Mouse (Mus musculus): ENCODE measurements at regions not wholly inside any gene's neighbourhood (a gene's known extent, or its start where the extent isn't known, plus 50 kb on each side); places are given as distances from the start of the nearest gene placed in this dataset.

DNA sequence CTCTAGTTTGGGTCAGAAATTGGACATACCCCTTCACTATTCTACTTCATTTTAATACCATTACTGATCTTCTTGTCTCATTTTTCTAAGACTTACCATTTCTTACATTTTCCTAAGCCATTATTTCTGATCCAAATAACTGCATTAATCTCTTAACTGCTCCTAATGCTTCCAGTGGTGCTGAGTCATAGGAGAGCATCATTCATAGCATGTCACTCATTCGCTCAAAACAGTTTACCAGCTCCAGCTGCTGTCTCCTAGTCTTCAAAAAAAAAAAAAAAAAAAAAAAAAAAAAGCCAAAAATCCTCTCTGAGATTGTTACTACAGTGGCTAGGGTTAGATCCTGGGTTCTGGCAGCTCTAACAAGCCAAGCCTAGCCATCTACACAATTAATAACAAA lies 162.0 kb upstream of the Atp1b1 start:
- Histone ChIP-seq H3K27ac (no peak overlapping the region), H3K9me3 (replicated peaks) (no peaks in the 10 kb centered on the region), H3K9ac (no peak overlapping the region), H3K4me2 (no peak overlapping the region), H3K27me3 (no peaks in the 10 kb centered on the region), H3K36me3 (ENCODE audit: poor library complexity, severe bottlenecking) (no peaks in the 10 kb centered on the region), H3K4me1 (no peaks in the 10 kb centered on the region), H3K4me3 (no peak overlapping the region)
- ATAC-seq, result no peak
- 96% methylated on average over 1 of the region's 1 CpGs for WGBS

DNA sequence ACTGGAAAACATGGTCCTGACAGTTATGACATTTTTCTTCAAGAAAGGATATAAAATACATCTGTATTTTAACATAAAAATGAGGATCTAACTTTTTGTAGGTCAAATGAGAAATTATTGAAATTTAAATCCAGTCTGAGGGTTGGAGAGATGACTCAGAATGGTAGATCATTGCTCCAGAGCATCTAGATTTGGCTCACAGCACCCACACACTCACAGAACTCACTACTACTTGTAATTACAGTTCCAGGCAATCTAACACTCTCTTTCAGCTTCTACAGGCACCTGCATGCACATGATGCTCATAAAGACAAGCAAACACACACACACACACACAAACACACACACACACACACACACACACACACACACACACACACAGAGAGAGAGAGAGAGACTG lies 159.7 kb upstream of the Atp1b1 start:
- H3K27ac ChIP-seq, result no peak overlapping the region
- no peaks in the 10 kb centered on the region for H3K4me1 ChIP-seq
- no peak overlapping the region for H3K4me3 ChIP-seq
- no peak for ATAC-seq
- no peak overlapping the region for H3K9ac ChIP-seq
- H3K4me2 ChIP-seq, result no peak overlapping the region
- H3K27me3 ChIP-seq, result no peaks in the 10 kb centered on the region
- H3K36me3 ChIP-seq (ENCODE audit: poor library complexity, severe bottlenecking), result no peaks in the 10 kb centered on the region
- no peaks in the 10 kb centered on the region for H3K9me3 ChIP-seq (replicated peaks)

DNA sequence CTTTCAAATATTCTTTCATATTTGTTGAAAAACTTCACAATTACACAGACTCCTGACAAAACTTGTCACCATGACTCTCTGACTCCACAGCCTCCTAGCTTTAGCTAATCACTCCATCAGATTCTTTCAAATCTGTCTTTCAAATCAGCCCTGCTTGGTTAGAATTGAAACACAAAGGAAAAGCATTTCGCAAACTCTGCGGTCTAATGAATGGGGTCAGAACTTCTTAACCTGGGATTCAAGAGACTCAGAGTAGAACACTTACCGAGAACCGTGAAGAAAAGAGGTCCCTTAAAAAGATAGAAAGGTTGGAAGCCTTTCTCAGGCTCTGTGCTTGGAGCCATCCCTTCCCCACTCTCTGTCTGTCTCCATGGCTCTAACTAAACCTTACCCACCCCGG lies 148.9 kb upstream of the Atp1b1 start:
- Histone ChIP-seq H3K27me3 (no peaks in the 10 kb centered on the region), H3K36me3 (ENCODE audit: poor library complexity, severe bottlenecking) (no peaks in the 10 kb centered on the region), H3K27ac (no peak overlapping the region), H3K4me2 (no peak overlapping the region), H3K9ac (no peak overlapping the region), H3K9me3 (replicated peaks) (no peaks in the 10 kb centered on the region), H3K4me1 (no peaks in the 10 kb centered on the region), H3K4me3 (no peak overlapping the region)
- ATAC-seq, result no peak
- WGBS, result 51% methylated on average over 5 of the region's 5 CpGs

GRCm38 (mm10) chr1:164606141-164606754 lies 148.1 kb upstream of the Atp1b1 start:
- H3K9me3 ChIP-seq (replicated peaks), result no peaks in the 10 kb centered on the region
- no peak; the same call in 1 of the 2 replicates for ATAC-seq
- no peaks in the 10 kb centered on the region for H3K27me3 ChIP-seq
- H3K4me3 ChIP-seq, result no peak overlapping the region
- no peak overlapping the region for H3K27ac ChIP-seq
- no peaks in the 10 kb centered on the region for H3K4me1 ChIP-seq
- no peak overlapping the region for H3K4me2 ChIP-seq
- no peak overlapping the region for H3K9ac ChIP-seq
- H3K36me3 ChIP-seq (ENCODE audit: poor library complexity, severe bottlenecking), result no peaks in the 10 kb centered on the region
- 54% methylated on average over 8 of the region's 8 CpGs for WGBS

- WGBS, result 79% methylated on average over 3 of the region's 3 CpGs
- H3K4me1 ChIP-seq, result no peaks in the 10 kb centered on the region
Measured at GRCm38 (mm10) chr1:164603433-164603832, 145.3 kb upstream of the Atp1b1 start.

DNA sequence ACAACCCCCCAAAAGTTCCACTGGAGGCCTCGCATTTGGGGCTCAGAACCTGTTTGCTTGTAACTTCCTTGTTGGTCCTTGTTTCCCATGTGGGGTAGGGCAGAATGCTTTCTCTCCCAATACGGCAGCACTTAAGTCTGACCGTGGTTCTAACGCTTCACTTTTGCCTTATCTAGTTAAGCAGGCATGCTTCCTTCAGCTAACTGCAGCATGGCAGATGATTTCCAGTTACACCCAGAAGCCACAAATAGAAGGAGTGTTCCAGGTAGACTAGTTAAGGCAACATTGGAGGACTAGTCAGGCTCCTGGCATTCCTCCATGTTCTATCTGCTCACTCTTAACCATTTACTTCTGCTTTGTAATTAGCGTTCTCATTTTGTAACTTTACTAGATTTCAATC lies 144.4 kb upstream of the Atp1b1 start:
- Histone ChIP-seq H3K9me3 (replicated peaks) (no peaks in the 10 kb centered on the region), H3K4me1 (no peaks in the 10 kb centered on the region), H3K4me3 (no peak overlapping the region), H3K9ac (no peak overlapping the region), H3K36me3 (ENCODE audit: poor library complexity, severe bottlenecking) (no peaks in the 10 kb centered on the region), H3K4me2 (no peak overlapping the region), H3K27me3 (no peaks in the 10 kb centered on the region), H3K27ac (no peak overlapping the region)
- ATAC-seq, result no peak
- WGBS, result 94% methylated on average over 5 of the region's 5 CpGs

More at GRCm38 (mm10) chr1:164603433-164603832, 145.3 kb upstream of the Atp1b1 start:
- Histone ChIP-seq H3K4me2 (no peak overlapping the region), H3K9me3 (replicated peaks) (no peaks in the 10 kb centered on the region), H3K9ac (no peak overlapping the region), H3K4me3 (no peak overlapping the region), H3K36me3 (ENCODE audit: poor library complexity, severe bottlenecking) (no peaks in the 10 kb centered on the region), H3K27ac (no peak overlapping the region), H3K27me3 (no peaks in the 10 kb centered on the region)
- ATAC-seq, result no peak

DNA sequence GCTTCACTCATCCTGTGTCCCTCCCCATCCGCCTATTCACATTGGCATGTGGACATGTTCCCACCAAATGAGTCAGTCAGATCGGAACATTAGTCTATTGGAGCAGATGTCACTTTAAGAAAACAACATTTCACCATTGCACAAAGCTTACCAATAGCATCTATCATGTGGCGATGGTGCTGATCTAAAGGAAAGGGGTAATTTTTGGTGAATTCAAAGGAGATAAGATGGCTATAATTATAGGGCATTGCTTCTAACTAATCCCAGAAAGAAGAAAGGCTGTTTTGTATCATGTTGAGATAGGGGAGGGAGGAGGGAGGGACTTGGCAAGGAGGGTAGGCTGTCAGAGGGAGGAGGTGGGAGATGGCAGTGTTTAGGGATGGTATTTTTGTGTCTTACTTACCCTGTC lies 132.1 kb upstream of the Atp1b1 start:
- Histone ChIP-seq H3K27ac (no peak overlapping the region), H3K9me3 (replicated peaks) (no peaks in the 10 kb centered on the region), H3K9ac (no peak overlapping the region), H3K27me3 (no peaks in the 10 kb centered on the region), H3K4me1 (0 out of 2 replicates have a peak, but pooled peaks cover 11% of the 10 kb centered on the region), H3K4me2 (no peak overlapping the region), H3K4me3 (no peak overlapping the region), H3K36me3 (ENCODE audit: poor library complexity, severe bottlenecking) (no peaks in the 10 kb centered on the region)
- ATAC-seq, result peak; percentile 85
- WGBS, result 67% methylated on average over 3 of the region's 3 CpGs

- Histone ChIP-seq H3K9ac (no peak overlapping the region), H3K4me3 (no peak overlapping the region), H3K27me3 (no peaks in the 10 kb centered on the region), H3K4me1 (0 out of 2 replicates have a peak, but pooled peaks cover 11% of the 10 kb centered on the region), H3K27ac (no peak overlapping the region), H3K36me3 (ENCODE audit: poor library complexity, severe bottlenecking) (no peaks in the 10 kb centered on the region), H3K9me3 (replicated peaks) (no peaks in the 10 kb centered on the region), H3K4me2 (no peak overlapping the region)
- no peak; the same call in 1 of the 2 replicates for ATAC-seq
- WGBS, result 46% methylated on average over 11 of the region's 11 CpGs
Measured at GRCm38 (mm10) chr1:164586066-164586989, 128.2 kb upstream of the Atp1b1 start.

GRCm38 (mm10) chr1:164576856-164577489 lies 118.8 kb upstream of the Atp1b1 start:
- peak; percentile 81 for ATAC-seq
- H3K27ac ChIP-seq, result peak overlapping the region; percentile 72
- H3K27me3 ChIP-seq, result no peaks in the 10 kb centered on the region
- no peaks in the 10 kb centered on the region for H3K36me3 ChIP-seq (ENCODE audit: poor library complexity, severe bottlenecking)
- H3K9ac ChIP-seq, result no peak overlapping the region
- H3K9me3 ChIP-seq (replicated peaks), result no peaks in the 10 kb centered on the region
- peak overlapping the region; percentile 22 for H3K4me2 ChIP-seq
- H3K4me1 ChIP-seq, result peaks cover 13% of the 10 kb centered on the region
- WGBS, result 28% methylated on average over 14 of the region's 14 CpGs
- H3K4me3 ChIP-seq, result no peak overlapping the region

GRCm38 (mm10) chr1:164573639-164574038 lies 115.5 kb upstream of the Atp1b1 start:
- no peaks in the 10 kb centered on the region for H3K9me3 ChIP-seq (replicated peaks)
- H3K4me3 ChIP-seq, result no peak overlapping the region
- ATAC-seq, result no peak
- no peaks in the 10 kb centered on the region for H3K27me3 ChIP-seq
- H3K9ac ChIP-seq, result no peak overlapping the region
- no peaks in the 10 kb centered on the region for H3K36me3 ChIP-seq (ENCODE audit: poor library complexity, severe bottlenecking)
- 86% methylated on average over 5 of the region's 5 CpGs for WGBS
- no peak overlapping the region for H3K27ac ChIP-seq
- peaks cover 13% of the 10 kb centered on the region for H3K4me1 ChIP-seq
- no peak overlapping the region for H3K4me2 ChIP-seq

- 49% methylated on average over 4 of the region's 4 CpGs for WGBS
Measured at GRCm38 (mm10) chr1:164572183-164572582, 114.0 kb upstream of the Atp1b1 start.

DNA sequence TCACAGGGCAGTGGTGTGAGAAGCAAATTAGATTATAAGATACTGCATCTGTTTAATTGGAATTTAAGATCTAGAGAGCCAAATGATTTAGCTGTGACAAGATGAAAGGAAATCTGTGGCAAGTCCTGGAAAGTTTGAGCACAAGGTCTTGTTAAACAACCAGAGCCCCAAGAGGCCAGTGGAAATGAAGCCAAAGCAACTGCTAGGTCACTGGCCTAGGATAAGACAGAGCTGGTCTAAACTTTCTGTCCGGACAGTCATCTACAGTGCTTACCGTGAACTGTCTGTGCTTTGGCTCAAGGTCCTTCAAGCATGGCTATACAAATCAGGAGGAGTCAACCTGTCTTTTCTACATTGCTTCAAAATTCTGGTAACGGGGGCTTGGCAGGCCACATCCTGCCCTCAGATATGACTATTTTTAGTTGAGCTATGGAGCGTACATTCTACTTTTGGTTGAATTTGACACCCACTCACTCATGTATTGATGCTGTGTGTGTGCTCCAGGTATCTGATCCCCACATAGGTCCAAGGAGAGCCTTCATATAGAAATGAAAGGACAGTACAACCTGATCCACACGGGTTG lies 113.4 kb upstream of the Atp1b1 start:
- no peak overlapping the region for H3K4me2 ChIP-seq
- H3K9me3 ChIP-seq (replicated peaks), result no peaks in the 10 kb centered on the region
- H3K27me3 ChIP-seq, result no peaks in the 10 kb centered on the region
- no peak overlapping the region for H3K4me3 ChIP-seq
- no peak for ATAC-seq
- 93% methylated on average over 5 of the region's 5 CpGs for WGBS
- H3K9ac ChIP-seq, result no peak overlapping the region
- peaks cover 6% of the 10 kb centered on the region for H3K4me1 ChIP-seq
- H3K36me3 ChIP-seq (ENCODE audit: poor library complexity, severe bottlenecking), result no peaks in the 10 kb centered on the region
- H3K27ac ChIP-seq, result no peak overlapping the region

More at GRCm38 (mm10) chr1:164572183-164572582, 114.0 kb upstream of the Atp1b1 start:
- Histone ChIP-seq H3K27ac (no peak overlapping the region), H3K4me2 (no peak overlapping the region), H3K9ac (no peak overlapping the region), H3K4me1 (peaks cover 12% of the 10 kb centered on the region), H3K4me3 (no peak overlapping the region), H3K27me3 (no peaks in the 10 kb centered on the region), H3K9me3 (replicated peaks) (no peaks in the 10 kb centered on the region), H3K36me3 (ENCODE audit: poor library complexity, severe bottlenecking) (no peaks in the 10 kb centered on the region)
- no peak for ATAC-seq
